In the genomic region with DNA sequence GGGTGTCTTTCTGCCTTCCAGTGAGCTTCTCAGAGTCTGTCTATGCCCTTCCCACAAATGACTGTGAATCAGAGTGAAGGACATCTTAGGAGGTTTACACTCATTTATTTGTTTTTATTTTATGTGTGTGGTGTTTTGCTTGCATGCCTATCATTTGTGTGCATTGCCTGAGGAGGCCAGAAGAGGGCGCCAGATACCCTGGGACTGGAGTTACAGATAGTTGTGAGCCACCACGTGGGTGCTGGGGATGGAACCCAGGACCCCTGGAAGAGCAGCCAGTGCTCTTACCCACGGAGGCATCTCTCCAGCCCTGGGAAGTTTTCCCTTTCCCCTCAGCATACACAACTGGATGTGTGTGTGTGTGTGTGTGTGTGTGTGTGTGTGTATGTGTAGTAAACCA, we compare ENCODE assay signal across 10 mouse cellular contexts. TPM values are rescaled to one million over a fixed set of nuclear protein-coding genes. Genes with fewer than 3 reads are reported as not detected.
A peak's percentile ranks its signal among the peaks of the same experiment; 100 is the strongest.
DNase-seq lines count a peak whose midpoint lies in the region; ATAC-seq lines count a peak whose summit lies in the region.
"Had no signal": no experiment of that assay in that cellular context is flagged by ENCODE, and none has a peak within 500 bp of the region (broad histone marks: within the 10 kb centered on the region; RNA-seq: fewer than 3 reads in every experiment).

No protein-coding gene starts in this region.

- H3K4me3 ChIP-seq in kidney, embryonic 16.5 days (ENCODE audit: low read length): no peak overlapping the region
- no peak overlapping the region for H3K4me3 ChIP-seq in liver, embryonic 12.5 days
- H3K4me3 ChIP-seq in midbrain, embryonic 11.5 days (ENCODE audit: low read depth, low read length): no peak overlapping the region

- no peak overlapping the region for H3K9ac ChIP-seq in kidney, embryonic 16.5 days (replicated peaks; ENCODE audit: low read length)
- H3K9ac ChIP-seq in liver, embryonic 12.5 days: no peak overlapping the region
- no peak overlapping the region for H3K9ac ChIP-seq in midbrain, embryonic 11.5 days (ENCODE audit: low read length)

- H3K9me3 ChIP-seq in kidney, embryonic 16.5 days (ENCODE audit: low read length): peaks cover 6% of the 10 kb centered on the region; the same call in 1 of the 2 replicates
- H3K9me3 ChIP-seq in liver, embryonic 12.5 days (replicated peaks): no peaks in the 10 kb centered on the region
- no peaks in the 10 kb centered on the region; the same call in 1 of the 2 replicates for H3K9me3 ChIP-seq in midbrain, embryonic 11.5 days (ENCODE audit: control insufficient read depth, low read length)

- H3K27ac ChIP-seq in kidney, embryonic 16.5 days (ENCODE audit: low read length): no peak overlapping the region
- H3K27ac ChIP-seq in liver, embryonic 12.5 days: peak overlapping the region; percentile 60; the same call in 1 of the 2 replicates
- H3K27ac ChIP-seq in midbrain, embryonic 11.5 days (ENCODE audit: low read depth, low read length): no peak overlapping the region

- no peak overlapping the region for H3K4me2 ChIP-seq in kidney, embryonic 16.5 days (replicated peaks; ENCODE audit: low read depth, low read length)
- H3K4me2 ChIP-seq in liver, embryonic 12.5 days: no peak overlapping the region
- no peak overlapping the region for H3K4me2 ChIP-seq in midbrain, embryonic 11.5 days

- no peak for ATAC-seq in kidney, embryonic 16.5 days (ENCODE audit: low FRiP score, low TSS enrichment)
- ATAC-seq in liver, embryonic 12.5 days: no peak
- ATAC-seq in midbrain, embryonic 11.5 days (ENCODE audit: low FRiP score): no peak

- no peaks in the 10 kb centered on the region for H3K36me3 ChIP-seq in kidney, embryonic 16.5 days (ENCODE audit: insufficient read depth, low read length)
- H3K36me3 ChIP-seq in liver, embryonic 12.5 days: no peaks in the 10 kb centered on the region
- no peaks in the 10 kb centered on the region for H3K36me3 ChIP-seq in midbrain, embryonic 11.5 days (ENCODE audit: control insufficient read depth, insufficient read depth, low read length)

- WGBS in kidney, embryonic 16.5 days: 37% methylated on average over 3 of the region's 3 CpGs
- WGBS in liver, embryonic 12.5 days (ENCODE audit: insufficient replicate concordance): 41% methylated on average over 3 of the region's 3 CpGs
- 39% methylated on average over 3 of the region's 3 CpGs for WGBS in midbrain, embryonic 11.5 days

- peaks cover 54% of the 10 kb centered on the region for H3K27me3 ChIP-seq in kidney, embryonic 16.5 days (ENCODE audit: insufficient read depth, low read length)
- H3K27me3 ChIP-seq in liver, embryonic 12.5 days (replicated peaks): peaks cover 39% of the 10 kb centered on the region
- peaks cover 35% of the 10 kb centered on the region for H3K27me3 ChIP-seq in midbrain, embryonic 11.5 days (ENCODE audit: control insufficient read depth, insufficient read depth, low read length)

- peak; percentile 23 to 49 for DNase-seq in adrenal gland, adult (ENCODE audit: inconsistent age in 2 of 2, low spot score in 1 of 2)
- DNase-seq in adrenal gland, postnatal 4 days (ENCODE audit: low spot score in 2 of 2): no peak
- peak; percentile 11 for DNase-seq in kidney, postnatal 10 days
- peak; percentile 46 for DNase-seq in CD4-positive helper T cell, adult 2 months (ENCODE audit: low read depth, low spot score)
- DNase-seq in frontal cortex, postnatal 10 days (ENCODE audit: low spot score in 2 of 2): no peak
- no peak for DNase-seq in midbrain, embryonic 11.5 days (ENCODE audit: low spot score, missing footprints)
- DNase-seq: heart, postnatal 36 days; right cerebral cortex, postnatal 4 days had no signal

- peaks cover 9% of the 10 kb centered on the region; the same call in 1 of the 2 replicates for H3K4me1 ChIP-seq in kidney, embryonic 16.5 days (ENCODE audit: insufficient read depth, low read length)
- H3K4me1 ChIP-seq in liver, embryonic 12.5 days: peaks cover 43% of the 10 kb centered on the region
- H3K4me1 ChIP-seq in midbrain, embryonic 11.5 days (ENCODE audit: control insufficient read depth, insufficient read depth, low read length): peaks cover 3% of the 10 kb centered on the region; the same call in 1 of the 2 replicates

RNA-seq across cellular contexts. Expression of a gene that starts 6.4 kb away (rescaled TPM):
- 10 to 100 TPM; 32.9 to 33.2 TPM for total RNA-seq in adrenal gland, postnatal 4 days (2021)
- polyA plus RNA-seq in kidney, embryonic 16.5 days (2015; fragmentation: Nextera tagmentation; extraction: Ambion mirVana): 5.2 and 5.8 TPM in 2 replicates
- 5.6 and 6.9 TPM in 2 replicates for polyA plus RNA-seq in liver, embryonic 12.5 days (2016; fragmentation: Nextera tagmentation; extraction: Ambion mirVana)
- polyA plus RNA-seq in midbrain, embryonic 11.5 days (2014; fragmentation: Nextera tagmentation; extraction: Ambion mirVana): 0.27 and 0.63 TPM in 2 replicates

RNA-seq across cellular contexts. Expression of a gene that starts 12.2 kb away (rescaled TPM):
- total RNA-seq in adrenal gland, postnatal 4 days (2021): 10 to 100 TPM; 25.0 to 27.4 TPM
- 6.4 and 7.2 TPM in 2 replicates for polyA plus RNA-seq in kidney, embryonic 16.5 days (2015; fragmentation: Nextera tagmentation; extraction: Ambion mirVana)
- polyA plus RNA-seq in liver, embryonic 12.5 days (2016; fragmentation: Nextera tagmentation; extraction: Ambion mirVana): 12.5 and 13.5 TPM in 2 replicates
- 1.8 and 2.1 TPM in 2 replicates for polyA plus RNA-seq in midbrain, embryonic 11.5 days (2014; fragmentation: Nextera tagmentation; extraction: Ambion mirVana)

RNA-seq across cellular contexts. Expression of a gene that starts 22.1 kb away (rescaled TPM):
- 10 to 100 TPM; 12.6 to 15.0 TPM for total RNA-seq in adrenal gland, postnatal 4 days (2021)
- polyA plus RNA-seq in kidney, embryonic 16.5 days (2015; fragmentation: Nextera tagmentation; extraction: Ambion mirVana): 2.0 and 2.4 TPM in 2 replicates
- 4.5 and 5.0 TPM in 2 replicates for polyA plus RNA-seq in liver, embryonic 12.5 days (2016; fragmentation: Nextera tagmentation; extraction: Ambion mirVana)
- polyA plus RNA-seq in midbrain, embryonic 11.5 days (2014; fragmentation: Nextera tagmentation; extraction: Ambion mirVana): 1.0 and 1.3 TPM in 2 replicates

RNA-seq across cellular contexts. Expression of a gene that starts 22.3 kb away (rescaled TPM):
- total RNA-seq in adrenal gland, postnatal 4 days (2021): 10 to 100 TPM; 20.8 to 22.1 TPM
- 4.7 and 5.5 TPM in 2 replicates for polyA plus RNA-seq in kidney, embryonic 16.5 days (2015; fragmentation: Nextera tagmentation; extraction: Ambion mirVana)
- polyA plus RNA-seq in liver, embryonic 12.5 days (2016; fragmentation: Nextera tagmentation; extraction: Ambion mirVana): 2.3 and 2.6 TPM in 2 replicates
- 0.77 and 1.7 TPM in 2 replicates for polyA plus RNA-seq in midbrain, embryonic 11.5 days (2014; fragmentation: Nextera tagmentation; extraction: Ambion mirVana)

RNA-seq across cellular contexts. Expression of a gene that starts 29.0 kb away (rescaled TPM):
- under 1 TPM; 0.28 to 0.65 TPM for total RNA-seq in adrenal gland, postnatal 4 days (2021)
- 0.14 and 0.27 TPM in 2 replicates for polyA plus RNA-seq in kidney, embryonic 16.5 days (2015; fragmentation: Nextera tagmentation; extraction: Ambion mirVana)
- 0.05 and 0.19 TPM in 2 replicates for polyA plus RNA-seq in liver, embryonic 12.5 days (2016; fragmentation: Nextera tagmentation; extraction: Ambion mirVana)
- not detected in 2 replicates for polyA plus RNA-seq in midbrain, embryonic 11.5 days (2014; fragmentation: Nextera tagmentation; extraction: Ambion mirVana)

Comparison
In these comparisons a context has a peak if more than half of its experiments do, and no peak if none do; other contexts are left out.
1. DNase-seq: peak in adrenal gland, adult (2 of 2), kidney, postnatal 10 days (single experiment) and CD4-positive helper T cell, adult 2 months (single experiment); none in adrenal gland, postnatal 4 days (0 of 2), frontal cortex, postnatal 10 days (0 of 2) and midbrain, embryonic 11.5 days (single experiment).